Mouse (Mus musculus): ENCODE measurements around the gene Rbms3.

DNA sequence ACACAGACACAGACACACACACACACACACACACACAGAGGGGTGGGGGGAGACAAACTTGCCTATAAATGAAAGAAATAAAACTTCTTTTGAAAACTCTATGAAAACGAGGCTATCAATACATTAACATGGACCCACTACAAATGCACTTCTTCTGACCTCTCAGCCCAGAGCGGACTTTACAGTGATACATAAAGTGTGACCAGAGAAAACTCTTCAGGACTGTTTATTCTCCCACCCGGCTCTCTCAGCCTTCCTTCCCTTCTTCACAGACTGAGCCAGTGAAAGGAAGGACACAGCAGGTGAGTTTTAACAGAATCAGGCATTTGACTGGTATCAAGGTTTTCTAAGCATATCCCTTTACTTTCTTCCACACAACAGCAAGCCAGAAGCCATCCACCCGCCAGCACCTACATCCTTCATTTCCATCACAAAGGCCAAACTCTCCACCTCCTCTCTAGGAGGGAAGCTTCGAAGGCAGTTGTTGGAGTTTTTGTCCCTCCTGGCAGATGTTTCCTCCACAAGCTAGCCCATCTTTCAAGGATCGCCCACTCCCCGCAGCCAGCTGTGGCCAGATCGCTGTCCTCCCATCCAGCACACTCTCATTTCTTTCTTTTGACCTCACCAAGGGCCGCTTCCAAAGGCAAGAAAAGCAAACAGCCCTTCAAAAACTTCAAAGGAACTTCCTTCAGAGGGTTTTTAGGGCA, 980.5 kb downstream of the Rbms3 start:
- no peak for TF ChIP-seq POLR2A (IDR thresholded peaks at IDR 0.05; ENCODE audit: borderline replicate concordance, control insufficient read depth, low read depth, low read length)
- TF ChIP-seq CTCF (IDR thresholded peaks at IDR 0.05; ENCODE audit: control insufficient read depth, insufficient read depth, low read length), result no peak

Data from bone marrow, adult 2 months (tissue).